Mouse (Mus musculus): ENCODE measurements around the gene Ambra1.

DNA sequence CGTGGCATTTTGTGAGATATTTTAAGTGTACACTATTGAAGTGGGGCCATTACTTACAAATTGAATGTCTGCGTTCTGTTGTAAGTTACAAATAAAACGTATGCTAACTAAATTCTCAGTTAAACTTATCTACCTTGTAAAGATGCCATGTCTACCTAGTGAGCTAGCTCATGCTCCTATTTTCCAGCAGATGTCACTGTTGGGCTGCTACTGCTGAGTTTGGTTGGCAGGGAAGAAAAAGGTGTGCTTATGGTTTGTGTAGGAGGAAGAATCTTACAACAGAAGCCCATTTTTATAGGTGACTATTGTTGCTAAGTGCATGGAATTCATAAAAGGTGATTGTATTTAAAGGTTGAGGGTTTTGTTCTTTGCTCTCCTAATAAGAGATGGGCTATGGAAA is 49.2 kb downstream of the Ambra1 start:
- TF ChIP-seq ZNF384 (IDR thresholded peaks at IDR 0.05; ENCODE audit: low read depth, low read length), result no peak
- no peak for TF ChIP-seq CHD2 (IDR thresholded peaks at IDR 0.05; ENCODE audit: low read depth, low read length)
- TF ChIP-seq ZC3H11A (IDR thresholded peaks at IDR 0.05; ENCODE audit: borderline replicate concordance, low read depth, low read length), result no peak
- no peak for TF ChIP-seq MAFK (IDR thresholded peaks at IDR 0.05; ENCODE audit: insufficient read depth, low read depth, low read length)
- TF ChIP-seq HCFC1 (IDR thresholded peaks at IDR 0.05; ENCODE audit: borderline replicate concordance, insufficient read depth, low read length), result no peak

Measured in ES-E14 (cell line).